Mouse (Mus musculus) hindbrain, embryonic 15.5 days (tissue): ENCODE data around the gene Zfp420. TPM values are rescaled to one million over a fixed set of nuclear protein-coding genes. Genes with fewer than 3 reads are reported as not detected.

ENCODE experiments used
- ATAC-seq: fragments of 200-750 bp; cut with Nextera tagmentation; 2 replicates; pipeline ENCODE4 v1.8.0; 2017; ENCODE audit warnings: low read depth, moderate number of reproducible peaks, moderate TSS enrichment; ENCODE audit not compliant: low FRiP score
- H3K27ac ChIP-seq: fragments of 300-500 bp; sonication (generic); replicated peaks from 2 replicates; pipeline ENCODE4 v1.5.1; 2015; ENCODE audit warnings: mild to moderate bottlenecking, inconsistent platforms
- H3K27me3 ChIP-seq: fragments of 300-500 bp; sonication (generic); 2 replicates; pipeline ENCODE4 v1.6.1; 2015; ENCODE audit warnings: control low read depth, inconsistent platforms
- H3K36me3 ChIP-seq: fragments of 300-500 bp; sonication (generic); 2 replicates; pipeline ENCODE4 v1.6.1; 2015; ENCODE audit warnings: control low read depth, inconsistent platforms
- H3K4me1 ChIP-seq: fragments of 300-500 bp; sonication (generic); replicated peaks from 2 replicates; pipeline ENCODE4 v1.6.1; 2015; ENCODE audit warnings: control low read depth, inconsistent platforms
- H3K4me2 ChIP-seq: fragments of 300-500 bp; sonication (generic); 2 replicates; pipeline ENCODE4 v1.6.1; 2015; ENCODE audit warnings: moderate library complexity, mild to moderate bottlenecking, inconsistent platforms
- H3K4me3 ChIP-seq: fragments of 300-500 bp; sonication (generic); 2 replicates; pipeline ENCODE4 v1.5.1; 2015; ENCODE audit warnings: mild to moderate bottlenecking, inconsistent platforms
- H3K9ac ChIP-seq: fragments of 300-500 bp; sonication (generic); 2 replicates; pipeline ENCODE4 v1.6.1; 2015; ENCODE audit warnings: inconsistent platforms
- H3K9me3 ChIP-seq: fragments of 300-500 bp; sonication (generic); 2 replicates; pipeline ENCODE4 v1.6.1; 2016; ENCODE audit warnings: control low read depth, inconsistent platforms
- WGBS: fragments of 180-500 bp; shearing (Covaris S2); methylation state at CpG from one replicate; pipeline ENCODE4 v1.1.7; 2015; 5-methylcytosine and 5-hydroxymethylcytosine counted together
- polyA plus RNA-seq: library from polyadenylated mRNA; unstranded; fragments of >200 nt; fragmentation: Nextera tagmentation; extraction: Ambion mirVana; gene quantifications from 2 replicates; pipeline ENCODE4 v1.2.1, GENCODE M21; 2015

The Zfp420 gene
- polyA plus RNA-seq: 18.3 and 22.3 TPM in 2 replicates

- peak within 1 kb of the TSS; percentile 70 for H3K4me2 ChIP-seq
- peak within 1 kb of the TSS; percentile 64 for H3K4me3 ChIP-seq
- peaks cover 10% of the 10 kb centered on the region for H3K4me1 ChIP-seq
- H3K27ac ChIP-seq: peak within 1 kb of the TSS; percentile 78
- 7% methylated on average over 32 of the region's 32 CpGs for WGBS
- H3K36me3 ChIP-seq: no peaks in the 10 kb centered on the region
- H3K9ac ChIP-seq: peak within 1 kb of the TSS; percentile 60
- no peaks in the 10 kb centered on the region for H3K9me3 ChIP-seq
- ATAC-seq: peak; percentile 98
- no peaks in the 10 kb centered on the region for H3K27me3 ChIP-seq
These were observed at the start of gene Zfp420 for GRCm38 (mm10) chr7:29859532-29860517. Zfp420 (plus strand) TSS chr7:29859979.

GRCm38 (mm10) chr7:29812244-29812643 lies 47.5 kb upstream of the Zfp420 start:
- ATAC-seq: no peak
- no peak overlapping the region for H3K4me2 ChIP-seq
- peaks cover 3% of the 10 kb centered on the region; the same call in 1 of the 2 replicates for H3K36me3 ChIP-seq
- peaks cover 19% of the 10 kb centered on the region for H3K4me1 ChIP-seq
- H3K27me3 ChIP-seq: no peaks in the 10 kb centered on the region
- H3K9ac ChIP-seq: no peak overlapping the region
- H3K27ac ChIP-seq: no peak overlapping the region
- H3K9me3 ChIP-seq: 0 out of 2 replicates have a peak, but pooled peaks cover 5% of the 10 kb centered on the region
- 91% methylated on average over 1 of the region's 1 CpGs for WGBS
- H3K4me3 ChIP-seq: no peak overlapping the region

GRCm38 (mm10) chr7:29814381-29814780 lies 45.4 kb upstream of the Zfp420 start:
- peak overlapping the region; percentile 75 for H3K4me2 ChIP-seq
- no peak overlapping the region for H3K9ac ChIP-seq
- peaks cover 38% of the 10 kb centered on the region for H3K4me1 ChIP-seq
- H3K4me3 ChIP-seq: peak overlapping the region; percentile 67; the same call in 1 of the 2 replicates
- H3K9me3 ChIP-seq: 0 out of 2 replicates have a peak, but pooled peaks cover 5% of the 10 kb centered on the region
- no peak overlapping the region for H3K27ac ChIP-seq
- H3K27me3 ChIP-seq: no peaks in the 10 kb centered on the region
- WGBS: 96% methylated on average over 2 of the region's 2 CpGs
- H3K36me3 ChIP-seq: peaks cover 3% of the 10 kb centered on the region; the same call in 1 of the 2 replicates
- ATAC-seq: no peak

- Histone ChIP-seq H3K4me2 (peak overlapping the region; percentile 75), H3K27ac (peak overlapping the region; percentile 91), H3K27me3 (no peaks in the 10 kb centered on the region), H3K36me3 (peaks cover 3% of the 10 kb centered on the region; the same call in 1 of the 2 replicates), H3K4me3 (peak overlapping the region; percentile 67), H3K9ac (peak overlapping the region; percentile 74), H3K4me1 (peaks cover 43% of the 10 kb centered on the region), H3K9me3 (0 out of 2 replicates have a peak, but pooled peaks cover 5% of the 10 kb centered on the region)
- WGBS: 1% methylated on average over 12 of the region's 12 CpGs
- peak; percentile 57 for ATAC-seq
These were observed 44.6 kb upstream of the Zfp420 start for GRCm38 (mm10) chr7:29815061-29815784.

GRCm38 (mm10) chr7:29815910-29816429 lies 43.8 kb upstream of the Zfp420 start, which contains the start of gene Zfp790:
Zfp790 (plus strand) TSS chr7:29816114.
- peak; percentile 96 for ATAC-seq
- H3K36me3 ChIP-seq: peaks cover 3% of the 10 kb centered on the region; the same call in 1 of the 2 replicates
- no peaks in the 10 kb centered on the region for H3K9me3 ChIP-seq
- H3K4me1 ChIP-seq: peaks cover 43% of the 10 kb centered on the region
- WGBS: under 1% methylated on average over 26 of the region's 26 CpGs
- H3K4me3 ChIP-seq: peak within 1 kb of the TSS; percentile 67
- H3K9ac ChIP-seq: peak within 1 kb of the TSS; percentile 74
- no peaks in the 10 kb centered on the region for H3K27me3 ChIP-seq
- H3K4me2 ChIP-seq: peak within 1 kb of the TSS; percentile 75
- H3K27ac ChIP-seq: peak within 1 kb of the TSS; percentile 91

GRCm38 (mm10) chr7:29818619-29819254 lies 41.0 kb upstream of the Zfp420 start:
- no peaks in the 10 kb centered on the region for H3K27me3 ChIP-seq
- peaks cover 5% of the 10 kb centered on the region; the same call in 1 of the 2 replicates for H3K36me3 ChIP-seq
- peak overlapping the region; percentile 63 for H3K9ac ChIP-seq
- H3K4me1 ChIP-seq: peaks cover 43% of the 10 kb centered on the region
- no peaks in the 10 kb centered on the region for H3K9me3 ChIP-seq
- H3K4me3 ChIP-seq: peak overlapping the region; percentile 58
- WGBS: 1% methylated on average over 12 of the region's 12 CpGs
- H3K4me2 ChIP-seq: peak overlapping the region; percentile 67
- peak overlapping the region; percentile 82 for H3K27ac ChIP-seq
- ATAC-seq: peak; percentile 70

GRCm38 (mm10) chr7:29828001-29828400 lies 31.8 kb upstream of the Zfp420 start:
- no peak overlapping the region for H3K27ac ChIP-seq
- H3K27me3 ChIP-seq: no peaks in the 10 kb centered on the region
- H3K36me3 ChIP-seq: peaks cover 85% of the 10 kb centered on the region
- ATAC-seq: no peak
- H3K9me3 ChIP-seq: no peaks in the 10 kb centered on the region
- 90% methylated on average over 12 of the region's 12 CpGs for WGBS
- H3K9ac ChIP-seq: no peak overlapping the region
- H3K4me2 ChIP-seq: no peak overlapping the region
- H3K4me1 ChIP-seq: no peaks in the 10 kb centered on the region
- no peak overlapping the region for H3K4me3 ChIP-seq

GRCm38 (mm10) chr7:29829804-29830203 lies 30.0 kb upstream of the Zfp420 start:
- Histone ChIP-seq H3K4me2 (no peak overlapping the region), H3K4me3 (no peak overlapping the region), H3K9ac (no peak overlapping the region), H3K9me3 (no peaks in the 10 kb centered on the region), H3K27ac (no peak overlapping the region), H3K36me3 (peaks cover 86% of the 10 kb centered on the region), H3K27me3 (no peaks in the 10 kb centered on the region), H3K4me1 (no peaks in the 10 kb centered on the region)
- ATAC-seq: no peak
- WGBS: 71% methylated on average over 12 of the region's 12 CpGs

- Histone ChIP-seq H3K4me2 (no peak overlapping the region), H3K4me1 (no peaks in the 10 kb centered on the region), H3K27ac (no peak overlapping the region), H3K9me3 (no peaks in the 10 kb centered on the region), H3K9ac (no peak overlapping the region), H3K27me3 (no peaks in the 10 kb centered on the region), H3K36me3 (peaks cover 35% of the 10 kb centered on the region), H3K4me3 (no peak overlapping the region)
- 97% methylated on average over 1 of the region's 1 CpGs for WGBS
- no peak for ATAC-seq
These were observed 23.0 kb upstream of the Zfp420 start for GRCm38 (mm10) chr7:29836816-29837215.

- H3K36me3 ChIP-seq: peaks cover 28% of the 10 kb centered on the region
These were observed 20.5 kb upstream of the Zfp420 start for GRCm38 (mm10) chr7:29839256-29839655.

GRCm38 (mm10) chr7:29842105-29842504 lies 17.7 kb upstream of the Zfp420 start:
- 94% methylated on average over 1 of the region's 1 CpGs for WGBS

More at GRCm38 (mm10) chr7:29839256-29839655, 20.5 kb upstream of the Zfp420 start:
- Histone ChIP-seq H3K27ac (no peak overlapping the region), H3K9me3 (no peaks in the 10 kb centered on the region), H3K4me1 (no peaks in the 10 kb centered on the region), H3K4me2 (no peak overlapping the region), H3K9ac (no peak overlapping the region), H3K27me3 (no peaks in the 10 kb centered on the region), H3K4me3 (no peak overlapping the region)
- ATAC-seq: no peak
- WGBS: 85% methylated on average over 3 of the region's 3 CpGs

More at GRCm38 (mm10) chr7:29842105-29842504, 17.7 kb upstream of the Zfp420 start:
- Histone ChIP-seq H3K9me3 (no peaks in the 10 kb centered on the region), H3K9ac (no peak overlapping the region), H3K27ac (no peak overlapping the region), H3K4me3 (no peak overlapping the region), H3K27me3 (no peaks in the 10 kb centered on the region), H3K4me1 (no peaks in the 10 kb centered on the region), H3K4me2 (no peak overlapping the region), H3K36me3 (peaks cover 39% of the 10 kb centered on the region)
- no peak for ATAC-seq
